Mouse (Mus musculus): ENCODE results near the gene Zfp648. TPM values are rescaled to one million over a fixed set of nuclear protein-coding genes. Genes with fewer than 3 reads are reported as not detected.

The Zfp648 gene
- polyA plus RNA-seq, 1 experiment: not detected

DNA sequence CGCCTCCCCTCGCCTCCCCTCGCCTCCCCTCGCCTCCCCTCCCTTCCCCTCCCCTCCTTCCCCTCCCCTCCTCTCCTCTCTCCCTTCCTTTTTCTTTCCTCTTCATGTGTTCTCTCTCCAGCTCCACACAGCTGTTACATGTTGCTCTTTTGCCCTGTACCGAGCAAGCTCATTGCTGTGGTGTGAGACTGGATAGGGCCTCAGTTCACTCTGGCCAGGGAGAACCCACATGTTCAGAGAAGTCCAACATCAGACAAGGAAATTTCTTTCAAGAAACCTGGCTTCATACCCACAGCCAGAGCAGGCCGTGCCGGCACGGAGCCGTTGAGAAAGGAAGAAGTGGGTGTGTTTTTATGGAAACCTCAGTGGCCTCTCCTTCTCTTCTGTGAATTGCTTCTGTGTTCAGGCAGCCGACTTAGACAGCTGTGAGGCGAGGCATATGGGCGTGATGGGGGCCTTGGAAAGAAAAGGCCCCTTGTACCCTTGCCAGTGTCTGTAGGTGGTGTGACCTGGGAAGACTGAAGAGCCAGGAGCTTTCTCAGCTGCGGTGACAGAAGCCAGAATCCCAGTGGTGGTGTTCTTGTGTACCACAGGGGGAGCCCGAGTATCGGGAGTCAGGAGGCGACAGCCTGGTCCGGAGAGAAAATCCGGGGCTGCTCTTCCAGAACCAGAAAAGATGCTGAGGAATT, 11.0 kb upstream of the Zfp648 start:
- H3K4me3 ChIP-seq (ENCODE audit: insufficient read depth, low read depth, low read length): no peak overlapping the region
- H3K27ac ChIP-seq (replicated peaks; ENCODE audit: low read depth, low read length): no peak overlapping the region
- H3K4me1 ChIP-seq (ENCODE audit: control insufficient read depth, insufficient read depth, insufficient read length, low read length): no peaks in the 10 kb centered on the region

DNA sequence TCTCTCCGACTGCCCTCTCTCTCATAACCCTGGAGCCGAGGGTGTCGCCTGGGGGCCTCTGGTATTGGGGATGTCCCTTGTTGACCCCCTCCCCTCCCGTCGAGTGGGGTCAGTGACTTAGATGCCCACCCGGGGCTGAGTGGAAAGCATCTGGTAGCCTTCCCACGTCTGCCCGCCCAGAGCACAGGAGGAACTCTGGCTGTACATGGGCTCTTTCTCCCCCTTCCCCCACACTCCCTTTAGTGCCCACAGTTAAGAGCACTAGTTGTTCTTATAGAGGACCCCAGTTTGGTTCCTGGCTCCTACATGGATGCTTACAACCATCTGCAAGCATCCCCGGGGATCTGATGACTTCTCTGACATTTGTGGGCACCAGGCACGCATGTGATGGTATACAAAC, 2.1 kb upstream of the Zfp648 start:
- H3K27ac ChIP-seq (replicated peaks; ENCODE audit: low read depth, low read length): no peak overlapping the region
- no peak overlapping the region for H3K4me3 ChIP-seq (ENCODE audit: insufficient read depth, low read depth, low read length)
- no peaks in the 10 kb centered on the region for H3K4me1 ChIP-seq (ENCODE audit: control insufficient read depth, insufficient read depth, insufficient read length, low read length)

DNA sequence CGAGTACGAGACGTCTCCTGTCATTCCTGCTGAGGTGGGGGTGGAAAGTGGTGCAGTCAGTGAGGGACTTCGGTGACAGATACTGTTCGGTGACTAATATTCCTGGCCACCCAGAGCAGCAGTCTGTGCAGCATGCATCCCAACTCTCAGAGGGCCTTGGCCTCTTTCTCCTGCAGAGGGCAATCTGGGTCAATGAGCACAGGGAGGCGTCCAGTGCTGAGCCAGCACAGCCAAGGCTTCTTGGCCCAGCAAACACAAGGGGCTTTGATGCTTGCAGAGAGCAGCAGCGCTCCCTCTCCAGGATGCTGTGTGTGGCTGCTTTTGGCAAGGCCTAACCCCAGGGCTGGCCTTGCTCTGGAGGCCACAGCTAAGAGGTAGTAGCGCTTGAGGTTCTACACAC, 1.6 kb downstream of the Zfp648 start:
- Histone ChIP-seq H3K27ac (replicated peaks; ENCODE audit: low read depth, low read length) (no peak overlapping the region), H3K4me3 (ENCODE audit: insufficient read depth, low read depth, low read length) (no peak overlapping the region), H3K4me1 (ENCODE audit: control insufficient read depth, insufficient read depth, insufficient read length, low read length) (no peaks in the 10 kb centered on the region)

DNA sequence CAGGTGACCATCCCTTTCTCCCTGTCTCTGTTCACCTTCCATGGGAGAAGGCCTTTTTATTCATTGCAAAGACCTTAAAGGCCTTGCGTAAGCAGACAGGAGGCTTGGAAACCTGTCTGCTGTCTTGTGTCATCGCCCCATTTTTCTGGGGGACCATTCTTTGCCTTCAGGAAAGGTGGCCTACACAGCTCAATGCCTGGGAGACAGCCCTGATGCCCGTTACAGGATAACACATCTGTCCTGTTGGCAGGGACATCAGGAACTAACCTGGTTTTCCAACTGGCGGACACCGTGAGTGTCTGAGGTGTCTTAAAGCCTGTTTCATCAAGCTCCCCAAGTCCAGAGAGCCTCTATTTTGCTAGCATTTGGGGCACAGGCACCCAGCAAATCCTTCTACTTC, 2.4 kb downstream of the Zfp648 start:
- H3K4me1 ChIP-seq (ENCODE audit: control insufficient read depth, insufficient read depth, insufficient read length, low read length): no peaks in the 10 kb centered on the region
- no peak overlapping the region for H3K27ac ChIP-seq (replicated peaks; ENCODE audit: low read depth, low read length)
- H3K4me3 ChIP-seq (ENCODE audit: insufficient read depth, low read depth, low read length): no peak overlapping the region

DNA sequence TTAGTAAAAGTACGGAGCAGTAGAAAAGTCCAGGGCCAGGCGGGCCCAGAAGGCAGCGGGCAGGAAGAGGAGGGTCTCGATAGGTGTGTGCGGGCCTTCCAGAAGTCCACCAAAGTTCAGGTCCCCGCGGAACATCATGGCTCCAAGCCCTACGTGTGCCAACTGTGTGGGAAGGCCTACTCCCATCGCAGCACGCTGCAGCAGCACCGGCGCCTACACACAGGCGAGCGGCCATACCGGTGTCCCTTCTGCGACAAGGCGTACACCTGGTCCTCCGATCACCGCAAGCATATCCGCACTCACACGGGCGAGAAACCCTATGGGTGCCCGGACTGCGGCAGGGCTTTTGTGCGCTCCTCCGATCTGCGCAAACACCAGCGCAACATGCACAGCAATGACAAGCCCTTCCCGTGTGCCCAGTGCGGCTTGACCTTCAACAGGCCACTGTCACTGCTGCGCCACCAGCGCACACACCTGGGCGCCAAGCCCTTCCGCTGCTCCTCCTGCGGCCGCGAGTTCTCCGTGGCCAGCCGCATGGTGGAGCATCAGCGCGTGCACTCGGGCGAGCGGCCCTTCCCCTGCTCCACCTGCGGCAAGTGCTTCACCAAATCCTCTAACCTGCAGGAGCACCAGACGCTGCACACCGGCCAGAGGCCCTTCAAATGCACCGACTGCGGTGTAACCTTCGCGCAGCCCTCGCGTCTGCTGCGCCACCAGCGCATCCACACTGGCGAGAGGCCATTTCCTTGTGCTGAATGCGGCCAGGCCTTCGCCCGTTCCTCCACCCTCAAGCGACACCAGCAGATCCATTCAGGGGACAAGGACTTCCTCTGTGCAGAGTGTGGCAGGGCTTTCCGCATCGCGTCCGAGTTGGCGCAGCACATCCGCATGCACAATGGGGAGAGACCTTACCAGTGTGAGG, 3.9 kb downstream of the Zfp648 start:
- no peak overlapping the region for H3K27ac ChIP-seq (replicated peaks; ENCODE audit: low read depth, low read length)
- H3K4me3 ChIP-seq (ENCODE audit: insufficient read depth, low read depth, low read length): no peak overlapping the region
- H3K4me1 ChIP-seq (ENCODE audit: control insufficient read depth, insufficient read depth, insufficient read length, low read length): no peaks in the 10 kb centered on the region

DNA sequence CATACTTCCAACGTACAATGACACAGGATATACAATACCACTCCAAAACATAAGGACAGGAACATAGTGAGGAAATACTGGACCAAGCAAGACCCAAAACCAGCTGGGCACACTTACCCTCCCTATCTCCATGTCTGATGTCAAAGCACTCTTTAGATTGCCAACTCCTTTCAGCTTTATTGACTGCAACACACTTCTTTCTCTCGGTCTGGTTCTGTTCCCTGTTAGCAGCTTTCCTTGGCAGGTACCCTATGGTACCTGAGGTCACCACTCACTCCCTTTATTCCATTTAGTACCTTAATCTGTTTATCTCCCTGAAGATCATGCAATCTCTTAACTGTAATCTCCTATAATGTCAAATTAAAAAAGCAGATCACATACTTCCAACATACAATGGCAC, 19.0 kb downstream of the Zfp648 start:
- no peaks in the 10 kb centered on the region for H3K4me1 ChIP-seq (ENCODE audit: control insufficient read depth, insufficient read depth, insufficient read length, low read length)
- no peak overlapping the region for H3K4me3 ChIP-seq (ENCODE audit: insufficient read depth, low read depth, low read length)
- no peak overlapping the region for H3K27ac ChIP-seq (replicated peaks; ENCODE audit: low read depth, low read length)

DNA sequence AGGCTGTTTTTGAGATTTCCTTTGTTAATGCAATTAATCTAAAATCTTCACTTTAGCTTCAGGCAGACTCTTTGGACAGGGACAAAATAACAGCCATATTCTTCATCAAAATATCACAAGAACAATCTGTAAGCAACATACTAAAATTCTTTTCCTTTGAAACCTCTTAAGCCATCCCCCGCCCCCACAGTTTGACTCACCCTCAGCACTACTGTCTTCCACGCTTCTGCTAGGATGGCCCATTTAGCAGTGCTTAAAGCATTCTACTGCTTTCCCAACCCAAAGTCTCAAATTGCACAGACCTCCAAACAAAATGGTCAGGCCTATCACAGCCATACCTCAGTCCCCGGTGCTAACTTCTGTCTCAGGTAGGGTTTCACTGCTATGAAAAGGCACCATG, 19.6 kb downstream of the Zfp648 start:
- no peak overlapping the region for H3K27ac ChIP-seq (replicated peaks; ENCODE audit: low read depth, low read length)
- no peaks in the 10 kb centered on the region for H3K4me1 ChIP-seq (ENCODE audit: control insufficient read depth, insufficient read depth, insufficient read length, low read length)
- no peak overlapping the region for H3K4me3 ChIP-seq (ENCODE audit: insufficient read depth, low read depth, low read length)

DNA sequence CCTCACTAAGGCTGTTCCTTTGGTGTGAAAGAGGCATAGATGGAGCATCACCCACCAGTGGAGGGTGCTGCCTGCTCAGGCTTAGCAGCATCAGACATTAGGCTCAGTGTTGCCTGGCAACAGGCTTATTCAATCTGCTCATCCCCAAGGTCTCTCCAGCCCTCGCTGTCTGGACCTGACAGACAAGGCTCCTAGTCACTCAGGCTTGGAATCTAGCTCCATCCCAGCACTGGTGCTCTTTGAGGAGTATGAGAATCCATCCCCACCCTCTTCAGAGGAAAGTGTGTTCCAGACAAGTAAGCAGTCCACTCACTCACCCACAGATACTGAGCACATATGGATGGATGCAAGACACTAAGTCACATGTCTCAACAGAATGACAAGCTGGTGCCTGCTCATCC, 22.8 kb downstream of the Zfp648 start:
- H3K27ac ChIP-seq (replicated peaks; ENCODE audit: low read depth, low read length): no peak overlapping the region
- no peak overlapping the region for H3K4me3 ChIP-seq (ENCODE audit: insufficient read depth, low read depth, low read length)
- no peaks in the 10 kb centered on the region for H3K4me1 ChIP-seq (ENCODE audit: control insufficient read depth, insufficient read depth, insufficient read length, low read length)

DNA sequence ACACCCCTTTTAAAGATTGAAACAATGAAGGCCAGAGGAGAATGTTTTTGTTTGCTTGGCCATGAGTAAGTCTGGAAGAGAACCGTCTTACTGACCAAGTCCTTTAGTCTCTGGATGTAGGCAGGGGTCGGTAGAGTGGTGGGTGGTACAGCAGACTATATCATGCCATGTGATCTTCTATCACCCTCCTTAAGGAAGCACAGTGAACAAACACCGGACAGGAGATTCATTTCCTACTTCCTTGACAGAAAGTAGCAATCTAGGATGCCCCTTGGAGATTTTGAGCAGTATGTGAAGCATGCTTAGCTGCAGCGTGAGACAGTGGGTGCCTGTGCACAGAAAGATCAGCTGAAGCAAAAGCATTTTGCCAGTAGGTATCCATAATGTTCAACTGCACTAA, 31.6 kb downstream of the Zfp648 start:
- no peaks in the 10 kb centered on the region for H3K4me1 ChIP-seq (ENCODE audit: control insufficient read depth, insufficient read depth, insufficient read length, low read length)
- H3K27ac ChIP-seq (replicated peaks; ENCODE audit: low read depth, low read length): no peak overlapping the region
- H3K4me3 ChIP-seq (ENCODE audit: insufficient read depth, low read depth, low read length): no peak overlapping the region

DNA sequence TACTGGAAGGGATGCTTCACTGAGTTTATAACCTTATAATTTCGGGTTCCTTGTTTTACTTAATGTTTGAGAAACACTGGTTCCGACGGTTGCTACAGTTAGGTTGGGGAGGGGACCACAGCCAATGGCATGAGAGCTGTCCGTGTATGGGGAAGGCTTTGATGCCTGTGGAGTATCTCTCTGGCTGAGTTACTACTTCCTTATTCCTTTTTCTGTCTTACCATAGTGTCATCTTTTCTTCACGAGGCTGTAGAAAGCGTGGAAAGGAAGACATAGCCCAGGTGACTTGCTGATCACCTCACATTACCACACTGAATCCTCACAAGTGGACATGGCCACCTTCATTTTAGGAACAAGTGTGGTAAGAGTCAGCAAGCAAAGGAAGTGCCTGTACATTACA, 32.0 kb downstream of the Zfp648 start:
- Histone ChIP-seq H3K4me1 (ENCODE audit: control insufficient read depth, insufficient read depth, insufficient read length, low read length) (no peaks in the 10 kb centered on the region), H3K4me3 (ENCODE audit: insufficient read depth, low read depth, low read length) (no peak overlapping the region), H3K27ac (replicated peaks; ENCODE audit: low read depth, low read length) (no peak overlapping the region)

DNA sequence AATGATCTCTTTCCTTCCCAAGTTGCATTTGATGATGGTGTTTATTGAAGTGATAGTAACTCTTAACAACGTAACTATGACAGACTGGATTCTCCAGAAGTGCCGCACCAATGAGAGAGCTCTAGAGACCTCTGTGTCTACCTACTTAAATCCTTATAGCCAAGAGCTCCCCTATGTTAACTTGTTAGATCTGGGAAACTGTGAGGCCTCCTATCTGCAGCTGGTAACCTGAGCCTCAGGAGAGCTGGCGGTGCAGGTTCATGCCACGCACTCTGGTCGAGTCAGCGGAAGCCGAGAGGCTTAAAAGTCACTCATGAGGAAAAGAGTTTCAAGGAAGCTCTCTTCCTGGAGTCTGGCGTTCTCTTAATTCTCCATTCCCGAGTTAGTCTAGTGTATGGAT, 33.8 kb downstream of the Zfp648 start:
- no peak overlapping the region for H3K4me3 ChIP-seq (ENCODE audit: insufficient read depth, low read depth, low read length)
- H3K27ac ChIP-seq (replicated peaks; ENCODE audit: low read depth, low read length): no peak overlapping the region
- H3K4me1 ChIP-seq (ENCODE audit: control insufficient read depth, insufficient read depth, insufficient read length, low read length): no peaks in the 10 kb centered on the region

DNA sequence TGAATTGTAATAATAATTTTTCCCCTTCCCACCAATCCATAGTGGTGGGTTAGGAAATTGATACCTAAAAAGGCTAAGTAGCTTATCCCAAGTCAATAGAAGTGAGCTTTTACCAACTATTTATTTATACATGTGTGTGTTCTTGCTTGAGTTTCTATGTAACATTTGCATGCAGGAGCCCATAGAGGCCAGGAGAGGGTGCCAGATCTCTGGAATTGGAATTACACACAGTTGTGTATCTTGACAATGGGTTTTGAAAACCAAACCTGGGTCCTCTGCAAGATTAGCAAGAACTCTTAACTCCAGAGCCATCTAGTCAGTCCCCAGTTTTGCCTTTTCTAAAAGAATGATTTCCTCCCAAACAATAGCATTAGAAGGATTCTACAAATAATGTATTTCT, 37.9 kb downstream of the Zfp648 start:
- no peaks in the 10 kb centered on the region for H3K4me1 ChIP-seq (ENCODE audit: control insufficient read depth, insufficient read depth, insufficient read length, low read length)
- no peak overlapping the region for H3K4me3 ChIP-seq (ENCODE audit: insufficient read depth, low read depth, low read length)
- H3K27ac ChIP-seq (replicated peaks; ENCODE audit: low read depth, low read length): no peak overlapping the region

DNA sequence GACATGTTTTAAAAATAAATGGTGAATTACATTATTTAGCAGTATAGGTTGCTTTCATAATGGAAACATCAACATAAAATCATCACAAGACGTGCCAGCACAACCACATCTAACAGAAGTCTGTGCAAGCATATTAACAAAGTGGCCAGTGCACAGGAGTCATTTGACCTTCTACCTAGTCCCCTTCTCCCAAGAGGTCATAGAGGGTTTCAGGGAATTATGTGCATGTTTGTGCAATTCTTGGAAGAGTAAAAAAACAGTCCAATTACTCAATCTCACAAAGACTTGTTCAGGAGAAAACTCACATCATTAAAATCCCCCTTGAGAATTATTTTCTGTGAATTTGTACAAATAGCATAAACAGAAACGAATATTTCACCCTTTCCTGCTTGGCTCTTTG, 50.2 kb downstream of the Zfp648 start:
- Histone ChIP-seq H3K4me3 (ENCODE audit: insufficient read depth, low read depth, low read length) (no peak overlapping the region), H3K27ac (replicated peaks; ENCODE audit: low read depth, low read length) (0 out of 2 replicates have a peak overlapping the region, but pooled peaks have one; percentile 26), H3K4me1 (ENCODE audit: control insufficient read depth, insufficient read depth, insufficient read length, low read length) (peaks cover 3% of the 10 kb centered on the region; the same call in 1 of the 2 replicates)

DNA sequence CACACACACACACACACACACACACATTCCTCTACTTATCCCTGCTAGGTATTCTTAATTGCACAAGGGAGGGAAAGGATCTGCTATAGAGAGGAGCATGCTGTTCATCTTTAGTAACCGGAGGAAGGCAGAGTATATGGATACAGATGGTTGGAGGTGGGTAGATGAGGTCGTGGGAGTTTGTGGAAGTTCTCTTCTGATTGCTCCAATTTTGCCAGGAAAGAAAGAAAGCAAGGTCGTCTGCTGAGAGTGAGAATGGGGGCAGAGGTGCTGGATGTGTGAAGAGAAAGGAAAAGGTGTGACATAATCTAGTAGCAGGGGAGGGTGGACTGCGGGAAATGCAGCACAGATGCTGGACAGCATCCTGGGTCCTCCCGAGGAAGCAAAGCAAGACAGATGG, 51.8 kb downstream of the Zfp648 start:
- Histone ChIP-seq H3K27ac (replicated peaks; ENCODE audit: low read depth, low read length) (no peak overlapping the region), H3K4me1 (ENCODE audit: control insufficient read depth, insufficient read depth, insufficient read length, low read length) (peaks cover 7% of the 10 kb centered on the region; the same call in 1 of the 2 replicates), H3K4me3 (ENCODE audit: insufficient read depth, low read depth, low read length) (no peak overlapping the region)
